Mouse (Mus musculus) heart, adult 11 months (tissue): Measurements from ENCODE around the gene Olfr1062.
"Not testable (repeated sequence)": the region's sequence is repeated elsewhere in the genome, so short reads cannot be mapped to it uniquely, and the experiment has no call there.

ENCODE experiments used
- DNase-seq: peaks from one replicate; pipeline ENCODE4 v3.0.0; 2022

Olfr1062 gene

GRCm38 (mm10) chr2:86426649-86427048 is at the start of gene Olfr1062:
Gene Olfr1062 (minus strand): TSS chr2:86426749.
- DNase-seq = not testable (repeated sequence)

GRCm38 (mm10) chr2:86464442-86465109 is 38.0 kb upstream of the Olfr1062 start:
- peak; percentile 86 for DNase-seq

GRCm38 (mm10) chr2:86460434-86460833 is 33.9 kb upstream of the Olfr1062 start:
- DNase-seq = peak; percentile 39

GRCm38 (mm10) chr2:86456169-86456568 is 29.6 kb upstream of the Olfr1062 start, which contains the start of gene Olfr1066:
Gene Olfr1066 (minus strand): TSS chr2:86456269.
- no peak for DNase-seq

- DNase-seq = not testable (repeated sequence)
Measured at GRCm38 (mm10) chr2:86450491-86450890, 23.9 kb upstream of the Olfr1062 start, which contains the start of gene Olfr1065. Gene Olfr1065 (minus strand): TSS chr2:86450591.

GRCm38 (mm10) chr2:86442101-86442500 is 15.6 kb upstream of the Olfr1062 start:
- not testable (repeated sequence) for DNase-seq

- DNase-seq = not testable (repeated sequence)
Measured at GRCm38 (mm10) chr2:86428511-86428910, 2.0 kb upstream of the Olfr1062 start.

- no peak for DNase-seq
Measured at GRCm38 (mm10) chr2:86413950-86414349, 12.6 kb downstream of the Olfr1062 start, which contains the start of gene Olfr1061. Gene Olfr1061 (minus strand): TSS chr2:86414050.

- DNase-seq = no peak
Measured at GRCm38 (mm10) chr2:86395114-86395513, 31.4 kb downstream of the Olfr1062 start.

- not testable (repeated sequence) for DNase-seq
Measured at GRCm38 (mm10) chr2:86388461-86388860, 38.1 kb downstream of the Olfr1062 start, which contains the start of gene Olfr1058. Gene Olfr1058 (minus strand): TSS chr2:86388561.

- DNase-seq = no peak
Measured at GRCm38 (mm10) chr2:86378293-86378692, 48.3 kb downstream of the Olfr1062 start, which contains the start of gene Olfr1057. Gene Olfr1057 (minus strand): TSS chr2:86378393.
